Mouse (Mus musculus) thymus, adult 2 months (tissue): Measurements from ENCODE around the gene Chrm2.

Experiments used
- CTCF ChIP-seq: fragments of 200-500 bp; IDR thresholded peaks from 2 replicates; pipeline ENCODE4 v1.5.1; 2012; ENCODE audit warnings: mild to moderate bottlenecking, control low read depth, low read length, moderate library complexity, borderline replicate concordance; ENCODE audit not compliant: control insufficient read depth, poor library complexity, insufficient read depth; ENCODE audit errors: extremely low read depth
- POLR2A ChIP-seq: fragments of 200-500 bp; IDR thresholded peaks from 2 replicates; pipeline ENCODE4 v1.6.1; 2012; ENCODE audit warnings: mild to moderate bottlenecking, low read length, control low read depth, moderate library complexity; ENCODE audit not compliant: control insufficient read depth, poor library complexity, insufficient read depth; ENCODE audit errors: extremely low read depth

- TF ChIP-seq CTCF (no peak), POLR2A (no peak)
These were observed 5.8 kb downstream of the Chrm2 start for GRCm38 (mm10) chr6:36393705-36394104.
